Mouse (Mus musculus) frontal cortex, postnatal 10 days (tissue): Measurements from ENCODE around the gene Gsap.
"Not testable (repeated sequence)": the region's sequence is repeated elsewhere in the genome, so short reads cannot be mapped to it uniquely, and the experiment has no call there.

Source experiments
- DNase-seq, 2 experiments: peaks; one replicate each; pipeline ENCODE4 v3.0.0; 2022; ENCODE audit warnings: low spot score in 2 of 2, mixed read lengths in 1 of 2

Gene Gsap

GRCm38 (mm10) chr5:21179496-21179895, 6.6 kb upstream of the Gsap start:
- DNase-seq = no peak

GRCm38 (mm10) chr5:21183046-21183445, 3.0 kb upstream of the Gsap start:
- DNase-seq = not testable (repeated sequence)

GRCm38 (mm10) chr5:21186821-21187220, 766 bp downstream of the Gsap start:
- DNase-seq = no peak

- no peak for DNase-seq
These were observed 2.4 kb downstream of the Gsap start for GRCm38 (mm10) chr5:21188435-21188834.

- no peak for DNase-seq
These were observed 3.0 kb downstream of the Gsap start for GRCm38 (mm10) chr5:21189036-21189435.

- DNase-seq = no peak
These were observed 3.4 kb downstream of the Gsap start for GRCm38 (mm10) chr5:21189460-21189859.

- DNase-seq = no peak
These were observed 17.4 kb downstream of the Gsap start for GRCm38 (mm10) chr5:21203504-21203903.

GRCm38 (mm10) chr5:21204157-21204556, 18.1 kb downstream of the Gsap start:
- no peak for DNase-seq

GRCm38 (mm10) chr5:21206014-21206413, 20.0 kb downstream of the Gsap start:
- no peak for DNase-seq

- no peak for DNase-seq
These were observed 25.4 kb downstream of the Gsap start for GRCm38 (mm10) chr5:21211406-21211805.

GRCm38 (mm10) chr5:21212933-21213332, 26.9 kb downstream of the Gsap start:
- DNase-seq = no peak

GRCm38 (mm10) chr5:21213801-21214200, 27.7 kb downstream of the Gsap start:
- no peak for DNase-seq

- no peak for DNase-seq
These were observed 31.6 kb downstream of the Gsap start for GRCm38 (mm10) chr5:21217453-21218294.

- DNase-seq = no peak
These were observed 46.8 kb downstream of the Gsap start for GRCm38 (mm10) chr5:21232876-21233275.

- no peak for DNase-seq
These were observed 58.5 kb downstream of the Gsap start for GRCm38 (mm10) chr5:21244575-21244974.

- DNase-seq = no peak
These were observed 59.2 kb downstream of the Gsap start for GRCm38 (mm10) chr5:21245241-21245640.

GRCm38 (mm10) chr5:21246794-21247193, 60.7 kb downstream of the Gsap start:
- no peak for DNase-seq

- DNase-seq = no peak
These were observed 61.9 kb downstream of the Gsap start for GRCm38 (mm10) chr5:21247916-21248315.

GRCm38 (mm10) chr5:21248834-21249233, 62.8 kb downstream of the Gsap start:
- DNase-seq = no peak

- DNase-seq = no peak
These were observed 68.9 kb downstream of the Gsap start for GRCm38 (mm10) chr5:21254731-21255525.

- no peak for DNase-seq
These were observed 69.6 kb downstream of the Gsap start for GRCm38 (mm10) chr5:21255551-21256132.

- DNase-seq = no peak
These were observed 71.1 kb downstream of the Gsap start for GRCm38 (mm10) chr5:21257126-21257525.
